Mouse (Mus musculus) left cerebral cortex, postnatal 10 days (tissue): ENCODE measurements around the gene Cant1. TPM values are rescaled to one million over a fixed set of nuclear protein-coding genes. Genes with fewer than 3 reads are reported as not detected.

Experiments
- DNase-seq, 2 experiments: peaks; one replicate each; pipeline ENCODE4 v3.0.0; 2021 to 2022; ENCODE audit warnings: low spot score in 2 of 2, mixed read lengths in 1 of 2; ENCODE audit errors: extremely low spot score in 1 of 2
- intact Hi-C: fragments of 180-260 bp; cut with DNase I; formaldehyde crosslinking; loops from one replicate; pipeline ENCODE4 v1.15.1; 2025
- total RNA-seq, 2 experiments: library from RNA; stranded (reverse); gene quantifications; 2 replicates each; pipeline ENCODE4 v1.2.3; 2021

The Cant1 gene
- total RNA-seq, 2 experiments from 2014 or later, result 37.5 to 37.6 TPM

- DNase-seq, result no peak
- intact Hi-C loops, result no loop called here
Measured at GRCm38 (mm10) chr11:118411271-118411670, 7.6 kb downstream of the Cant1 start.

- DNase-seq, result no peak
- intact Hi-C loops, result no loop called here
Measured at GRCm38 (mm10) chr11:118410479-118410878, 8.4 kb downstream of the Cant1 start.

- intact Hi-C loops, result no loop called here
- no peak for DNase-seq
Measured at GRCm38 (mm10) chr11:118410073-118410444, 8.8 kb downstream of the Cant1 start.

DNA sequence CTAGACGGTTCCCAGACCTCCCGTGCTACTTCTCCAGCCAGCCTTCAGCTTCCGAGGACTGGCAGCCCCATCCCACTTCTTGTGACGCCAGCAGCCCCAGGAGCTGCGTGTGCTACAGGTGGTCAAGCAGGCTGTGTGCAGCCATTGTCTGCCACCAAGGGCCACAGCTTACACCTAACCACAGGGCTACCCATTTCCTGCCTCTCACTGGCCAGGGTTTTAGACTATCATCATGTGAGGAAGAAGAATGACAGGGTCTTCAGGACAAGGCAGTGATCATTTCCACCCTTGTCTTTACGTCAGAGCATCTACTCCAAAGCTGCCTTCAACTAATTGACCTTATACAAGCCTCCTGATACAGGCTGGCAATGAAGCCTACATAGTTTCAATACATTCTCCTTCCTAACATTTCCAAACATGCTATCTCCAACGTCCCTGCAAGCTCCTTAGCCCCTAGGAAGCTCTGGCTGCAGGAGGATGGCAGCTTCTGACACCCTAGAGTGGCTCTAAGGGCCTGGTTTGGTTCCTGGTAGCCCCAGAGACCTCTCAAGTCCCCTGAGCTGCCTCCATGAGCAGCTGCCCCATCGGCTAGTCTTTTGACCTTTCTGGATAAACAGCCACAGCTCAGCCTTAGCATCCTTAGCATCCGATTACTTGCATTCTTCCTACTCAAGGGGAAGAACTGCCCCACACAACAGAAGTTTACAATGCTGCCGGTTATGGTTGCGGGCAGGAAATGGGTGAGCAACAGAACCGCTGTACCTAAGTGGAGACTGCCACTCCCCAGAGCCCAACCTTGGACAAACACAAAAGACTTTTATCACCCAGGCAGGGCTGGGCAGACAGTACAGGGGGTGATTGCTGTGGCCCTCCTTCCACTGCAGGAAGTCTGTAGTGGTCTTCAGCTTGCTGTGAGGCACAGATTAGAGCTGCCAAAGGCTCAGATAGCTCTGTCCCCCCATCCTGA, 9.5 kb downstream of the Cant1 start:
- DNase-seq, result peak in 1 of 2 experiments; percentile 9

DNA sequence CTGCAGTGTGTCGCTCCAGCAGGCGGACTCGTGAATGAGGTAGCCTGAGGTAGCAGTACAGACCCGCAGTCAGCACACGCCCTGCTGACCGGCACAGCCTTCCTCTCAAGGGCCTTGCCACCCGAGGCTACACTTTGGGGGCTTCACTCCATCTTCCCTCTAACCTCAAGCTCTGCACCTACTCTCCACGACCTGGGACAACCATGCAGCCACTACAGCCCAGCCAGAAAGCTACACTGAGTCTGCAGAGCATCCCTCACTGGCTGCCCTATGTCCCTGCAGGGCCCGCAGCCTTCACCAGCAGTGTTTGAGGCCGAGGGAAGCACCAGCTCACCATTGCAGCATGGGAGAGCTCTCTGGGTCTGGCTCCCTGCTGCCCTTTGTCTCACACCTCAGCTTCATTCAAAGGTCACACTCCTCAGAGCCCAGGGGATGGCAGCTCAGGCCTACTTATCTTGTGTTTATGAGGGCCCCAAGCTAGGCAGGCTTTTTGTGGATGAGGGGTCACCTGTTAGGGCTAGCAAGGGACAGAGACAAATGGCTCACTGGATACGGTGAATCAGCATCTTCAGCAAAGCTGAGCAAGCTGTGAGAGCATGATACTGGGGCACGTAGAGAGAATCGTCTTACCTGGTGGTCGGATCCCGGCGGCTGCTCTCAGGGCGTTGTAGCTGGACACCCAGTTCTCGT, 10.7 kb downstream of the Cant1 start:
- intact Hi-C loops, result loop anchor here (10.0 kb wide), 1 partner anchor 323 kb away; no protein-coding TSS in a partner anchor
- DNase-seq, result peak in 1 of 2 experiments; percentile 14

More for the DNA sequence above, 9.5 kb downstream of the Cant1 start:
- intact Hi-C loops, result loop anchor here (10.0 kb wide), 1 partner anchor 325 kb away; no protein-coding TSS in a partner anchor

DNA sequence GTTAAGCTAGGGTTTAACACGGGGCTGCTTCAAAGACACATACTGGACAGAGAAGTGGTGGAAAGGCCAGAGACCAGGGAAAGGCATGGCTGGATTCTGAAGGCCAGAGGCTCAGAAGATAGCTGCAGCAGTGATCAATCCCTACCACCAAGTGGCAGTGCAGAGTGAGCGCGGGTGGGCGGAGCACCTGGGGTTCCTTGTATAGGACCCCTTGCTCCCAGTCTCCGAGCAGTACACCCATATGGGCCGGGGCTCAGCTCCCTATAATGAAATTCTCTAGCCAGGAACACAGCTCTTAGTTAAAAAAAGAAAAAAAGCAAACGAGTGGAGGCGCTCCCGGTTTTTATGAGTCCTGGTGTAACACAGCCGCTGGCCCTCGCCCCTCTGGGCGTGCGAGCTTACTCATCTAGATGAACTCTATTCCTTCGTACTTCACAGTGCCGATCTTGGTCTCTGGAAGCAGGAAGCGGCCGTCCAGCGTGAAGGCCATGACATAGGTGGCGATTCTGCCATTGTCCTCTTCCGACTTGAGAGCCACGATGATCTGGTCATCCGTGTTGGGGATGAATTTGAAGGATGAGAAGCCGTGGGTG, 11.5 kb downstream of the Cant1 start:
- intact Hi-C loops, result loop anchor here (10.0 kb wide), 1 partner anchor 323 kb away; no protein-coding TSS in a partner anchor
- peak in 1 of 2 experiments; percentile 66 for DNase-seq

GRCm38 (mm10) chr11:118406521-118406920, 12.4 kb downstream of the Cant1 start:
- DNase-seq, result peak in 1 of 2 experiments; percentile 15
- intact Hi-C loops, result loop anchor here (10.0 kb wide), 1 partner anchor 322 kb away; no protein-coding TSS in a partner anchor

GRCm38 (mm10) chr11:118405311-118405710, 13.6 kb downstream of the Cant1 start:
- peak in 1 of 2 experiments; percentile 18 for DNase-seq
- intact Hi-C loops, result loop anchor here (10.0 kb wide), 1 partner anchor 321 kb away; no protein-coding TSS in a partner anchor

GRCm38 (mm10) chr11:118403951-118404899, 14.7 kb downstream of the Cant1 start:
- intact Hi-C loops, result loop anchor here (10.0 kb wide), 1 partner anchor 319 kb away; no protein-coding TSS in a partner anchor
- peak in 1 of 2 experiments; percentile 17 for DNase-seq

- intact Hi-C loops, result loop anchor here (10.0 kb wide), 1 partner anchor 318 kb away; no protein-coding TSS in a partner anchor
- DNase-seq, result no peak
Measured at GRCm38 (mm10) chr11:118403183-118403582, 15.7 kb downstream of the Cant1 start.

GRCm38 (mm10) chr11:118401760-118402280, 17.1 kb downstream of the Cant1 start, which contains the start of gene Lgals3bp:
Gene Lgals3bp, minus strand, starts transcription at chr11:118402092.
- peak; percentile 63 to 66 for DNase-seq
- intact Hi-C loops, result loop anchor here (10.0 kb wide), 1 partner anchor 317 kb away; no protein-coding TSS in a partner anchor

DNA sequence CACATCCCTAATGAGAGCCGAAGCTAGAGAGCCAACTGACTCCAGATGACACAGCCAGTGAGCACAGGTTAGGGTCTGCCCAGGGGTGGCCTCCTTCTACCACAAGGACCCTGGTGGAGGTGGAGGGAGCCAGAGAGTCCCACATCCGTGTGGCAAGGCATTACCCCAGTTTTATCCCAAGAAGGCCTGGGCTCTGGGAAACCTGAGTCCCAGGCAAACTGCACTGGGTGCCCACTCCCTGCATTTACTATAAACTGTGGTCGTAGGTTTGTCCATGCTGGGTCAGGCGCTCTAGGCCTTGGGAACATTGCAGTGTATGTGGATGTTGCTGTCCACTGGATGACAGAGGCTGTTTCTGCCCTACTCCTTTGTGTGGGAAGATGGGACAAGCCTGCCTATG, 17.7 kb downstream of the Cant1 start:
- peak in 1 of 2 experiments; percentile 14 for DNase-seq
- intact Hi-C loops, result loop anchor here (10.0 kb wide), 1 partner anchor 316 kb away; no protein-coding TSS in a partner anchor

DNA sequence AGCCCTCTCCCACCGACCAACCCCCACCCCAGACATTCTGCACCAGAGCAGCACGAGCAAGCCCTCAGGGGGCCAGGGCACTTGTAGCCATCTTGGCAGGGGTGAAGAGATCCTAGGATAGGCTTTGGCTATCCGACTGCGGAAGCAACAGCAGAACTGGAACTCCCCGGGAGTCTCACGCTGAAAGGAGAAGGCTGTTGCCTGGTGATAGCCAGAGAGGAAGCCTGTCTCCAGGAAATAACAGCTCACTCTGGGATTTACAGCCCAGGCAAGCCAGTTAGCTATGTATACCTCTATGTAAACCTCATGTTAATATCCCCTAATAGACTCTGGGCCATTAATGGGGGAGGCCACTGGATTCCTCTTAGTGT, 18.3 kb downstream of the Cant1 start:
- peak in 1 of 2 experiments; percentile 63 for DNase-seq
- intact Hi-C loops, result loop anchor here (10.0 kb wide), 1 partner anchor 316 kb away; no protein-coding TSS in a partner anchor

GRCm38 (mm10) chr11:118399891-118400565, 18.9 kb downstream of the Cant1 start:
- intact Hi-C loops, result loop anchor here (10.0 kb wide), 1 partner anchor 315 kb away; no protein-coding TSS in a partner anchor
- DNase-seq, result peak in 1 of 2 experiments; percentile 32

- intact Hi-C loops, result no loop called here
- peak in 1 of 2 experiments; percentile 21 for DNase-seq
Measured at GRCm38 (mm10) chr11:118397806-118398530, 20.9 kb downstream of the Cant1 start.

DNA sequence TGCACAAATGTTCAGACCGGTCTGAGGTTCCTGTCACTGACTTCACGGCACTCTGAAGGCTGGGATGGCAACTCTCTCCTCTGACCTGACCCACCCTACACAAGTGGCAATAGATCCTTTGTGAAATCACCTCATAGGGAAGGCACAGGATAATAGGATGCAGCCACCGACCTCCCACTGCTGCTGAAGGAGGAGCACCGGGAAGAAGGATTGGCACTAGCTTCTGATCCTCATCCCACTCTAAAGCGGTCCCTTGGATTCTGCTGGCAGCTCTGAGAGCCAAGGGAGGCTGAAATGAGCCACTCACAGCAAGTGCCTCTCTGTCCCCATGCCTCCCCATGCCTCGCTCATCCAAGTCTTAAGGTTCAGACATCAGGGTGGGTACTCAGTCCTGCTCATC, 24.3 kb downstream of the Cant1 start:
- intact Hi-C loops, result loop anchor here (5.0 kb wide), 1 partner anchor 92 kb away; no protein-coding TSS in a partner anchor
- peak in 1 of 2 experiments; percentile 12 for DNase-seq
